Mouse (Mus musculus): ENCODE results near the gene Vmn1r120.
"Not testable (repeated sequence)": the region's sequence is repeated elsewhere in the genome, so short reads cannot be mapped to it uniquely, and the experiment has no call there.

Vmn1r120 gene

GRCm38 (mm10) chr7:21053684-21054083 is at the start of gene Vmn1r120:
Vmn1r120 (minus strand) TSS chr7:21053784.
- DNase-seq: not testable (repeated sequence)

- not testable (repeated sequence) for DNase-seq
Observed at GRCm38 (mm10) chr7:21098413-21098812, 44.8 kb upstream of the Vmn1r120 start, which contains the start of gene Vmn1r121. Vmn1r121 (minus strand) TSS chr7:21098513.

DNA sequence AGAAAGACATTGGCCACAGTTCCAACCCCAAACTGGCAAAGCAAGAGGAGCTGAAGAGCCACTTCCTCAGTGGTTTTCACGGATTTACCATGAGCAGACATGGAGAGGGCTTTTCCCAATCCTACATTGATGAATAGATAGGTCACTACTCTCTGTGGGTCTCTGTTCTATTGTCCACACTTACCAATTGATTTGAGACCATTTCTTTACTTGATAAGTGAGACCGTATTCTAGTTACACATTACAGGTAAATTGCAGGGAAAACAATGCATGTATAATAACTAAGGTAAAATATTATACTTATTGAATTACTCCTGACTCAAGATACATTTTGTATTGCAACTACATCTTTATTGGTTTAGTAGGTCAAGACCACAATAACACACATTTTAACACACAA is 41.2 kb downstream of the Vmn1r120 start, which contains the start of gene Vmn1r119:
Gene Vmn1r119, minus strand, starts transcription at position 101 of the 400 bp plus-strand sequence.
- not testable (repeated sequence) for DNase-seq
